Mouse (Mus musculus) hindbrain, embryonic 16.5 days (tissue): ENCODE measurements around the gene Fam228b. TPM values are rescaled to one million over a fixed set of nuclear protein-coding genes. Genes with fewer than 3 reads are reported as not detected.
A peak's percentile ranks its signal among the peaks of the same experiment; 100 is the strongest.
"Not testable (repeated sequence)": the region's sequence is repeated elsewhere in the genome, so short reads cannot be mapped to it uniquely, and the experiment has no call there.

Experiments used
- ATAC-seq: fragments of 200-750 bp; cut with Nextera tagmentation; 2 replicates; pipeline ENCODE4 v1.8.0; 2017; ENCODE audit warnings: moderate TSS enrichment, moderate library complexity
- H3K27ac ChIP-seq: fragments of 300-500 bp; sonication (generic); 2 replicates; pipeline ENCODE4 v1.5.1; 2014; ENCODE audit warnings: low read depth, mild to moderate bottlenecking, control low read depth, low read length, moderate library complexity
- H3K27me3 ChIP-seq: fragments of 300-500 bp; sonication (generic); replicated peaks from 2 replicates; pipeline ENCODE4 v1.6.1; 2014; ENCODE audit warnings: low read length; ENCODE audit not compliant: control insufficient read depth, insufficient read depth
- H3K36me3 ChIP-seq: fragments of 300-500 bp; sonication (generic); 2 replicates; pipeline ENCODE4 v1.6.1; 2014; ENCODE audit warnings: mild to moderate bottlenecking, low read length, moderate library complexity, mixed read lengths; ENCODE audit not compliant: control insufficient read depth, insufficient read depth
- H3K4me1 ChIP-seq: fragments of 300-500 bp; sonication (generic); 2 replicates; pipeline ENCODE4 v1.6.1; 2014; ENCODE audit warnings: low read depth, low read length; ENCODE audit not compliant: control insufficient read depth, insufficient read depth
- H3K4me2 ChIP-seq: fragments of 300-500 bp; sonication (generic); 2 replicates; pipeline ENCODE4 v1.6.1; 2014; ENCODE audit warnings: mild to moderate bottlenecking, low read length, control low read depth, moderate library complexity
- H3K4me3 ChIP-seq: fragments of 300-500 bp; sonication (generic); 2 replicates; pipeline ENCODE4 v1.5.1; 2014; ENCODE audit warnings: mild to moderate bottlenecking, low read length, control low read depth, moderate library complexity
- H3K9ac ChIP-seq: fragments of 300-500 bp; sonication (generic); 2 replicates; pipeline ENCODE4 v1.6.1; 2014; ENCODE audit warnings: low read depth, mild to moderate bottlenecking, control low read depth, low read length, moderate library complexity
- H3K9me3 ChIP-seq: fragments of 300-500 bp; sonication (generic); 2 replicates; pipeline ENCODE4 v1.6.1; 2014; ENCODE audit warnings: mild to moderate bottlenecking, low read length, moderate library complexity; ENCODE audit not compliant: control insufficient read depth
- WGBS: fragments of 180-500 bp; shearing (Covaris S2); extraction: QIAGEN DNeasy Blood & Tissue Kit; methylation state at CpG from one replicate; pipeline ENCODE4 v1.1.7; 2014; 5-methylcytosine and 5-hydroxymethylcytosine counted together
- polyA plus RNA-seq: library from polyadenylated mRNA; unstranded; fragments of >200 nt; fragmentation: Nextera tagmentation; extraction: Ambion mirVana; gene quantifications from 2 replicates; pipeline ENCODE4 v1.2.1, GENCODE M21; 2015

Fam228b gene
- polyA plus RNA-seq, 1 experiment from 2014 or later = 6.6 TPM

- Histone ChIP-seq H3K9me3 (no peaks in the 10 kb centered on the region), H3K27ac (no peak overlapping the region), H3K36me3 (peaks cover 25% of the 10 kb centered on the region), H3K9ac (no peak overlapping the region), H3K4me1 (no peaks in the 10 kb centered on the region), H3K4me2 (no peak overlapping the region), H3K4me3 (no peak overlapping the region), H3K27me3 (no peaks in the 10 kb centered on the region)
- ATAC-seq = 0 out of 2 replicates have a peak, but pooled peaks have one; percentile 34
- 86% methylated on average over 4 of the region's 4 CpGs for WGBS
These were observed 60.8 kb downstream of the Fam228b start for GRCm38 (mm10) chr12:4708296-4708695.

GRCm38 (mm10) chr12:4707488-4708017 is 61.5 kb downstream of the Fam228b start:
- H3K4me3 ChIP-seq = no peak overlapping the region
- no peaks in the 10 kb centered on the region for H3K4me1 ChIP-seq
- no peak for ATAC-seq
- H3K27me3 ChIP-seq = no peaks in the 10 kb centered on the region
- peaks cover 25% of the 10 kb centered on the region for H3K36me3 ChIP-seq
- H3K9ac ChIP-seq = no peak overlapping the region
- H3K27ac ChIP-seq = no peak overlapping the region
- H3K9me3 ChIP-seq = no peaks in the 10 kb centered on the region
- H3K4me2 ChIP-seq = no peak overlapping the region
- WGBS = 94% methylated on average over 14 of the region's 14 CpGs

- Histone ChIP-seq H3K4me1 (no peaks in the 10 kb centered on the region), H3K27ac (no peak overlapping the region), H3K9me3 (no peaks in the 10 kb centered on the region), H3K4me2 (no peak overlapping the region), H3K4me3 (no peak overlapping the region), H3K9ac (no peak overlapping the region), H3K27me3 (no peaks in the 10 kb centered on the region), H3K36me3 (peaks cover 25% of the 10 kb centered on the region)
- 93% methylated on average over 10 of the region's 10 CpGs for WGBS
- ATAC-seq = no peak
These were observed 62.2 kb downstream of the Fam228b start for GRCm38 (mm10) chr12:4706901-4707300.

GRCm38 (mm10) chr12:4706175-4706574 is 62.9 kb downstream of the Fam228b start:
- WGBS = 91% methylated on average over 5 of the region's 5 CpGs
- Histone ChIP-seq H3K36me3 (peaks cover 30% of the 10 kb centered on the region), H3K4me1 (no peaks in the 10 kb centered on the region)

GRCm38 (mm10) chr12:4705626-4706025 is 63.4 kb downstream of the Fam228b start:
- not testable (repeated sequence) for H3K9ac ChIP-seq, H3K4me2 ChIP-seq, H3K27ac ChIP-seq, H3K4me1 ChIP-seq, H3K9me3 ChIP-seq, ATAC-seq, H3K4me3 ChIP-seq, H3K27me3 ChIP-seq
- H3K36me3 ChIP-seq = peaks cover 30% of the 10 kb centered on the region
- 81% methylated on average over 6 of the region's 6 CpGs for WGBS

More at GRCm38 (mm10) chr12:4706175-4706574, 62.9 kb downstream of the Fam228b start:
- Histone ChIP-seq H3K4me2 (no peak overlapping the region), H3K9me3 (no peaks in the 10 kb centered on the region), H3K27me3 (no peaks in the 10 kb centered on the region), H3K4me3 (no peak overlapping the region), H3K9ac (no peak overlapping the region), H3K27ac (no peak overlapping the region)
- no peak for ATAC-seq

- Histone ChIP-seq H3K27me3 (no peaks in the 10 kb centered on the region), H3K9ac (no peak overlapping the region), H3K4me1 (no peaks in the 10 kb centered on the region), H3K27ac (no peak overlapping the region), H3K9me3 (no peaks in the 10 kb centered on the region), H3K36me3 (peaks cover 3% of the 10 kb centered on the region; the same call in 1 of the 2 replicates), H3K4me3 (no peak overlapping the region), H3K4me2 (no peak overlapping the region)
- ATAC-seq = no peak
- 85% methylated on average over 1 of the region's 1 CpGs for WGBS
These were observed 74.5 kb downstream of the Fam228b start for GRCm38 (mm10) chr12:4694534-4694933.

GRCm38 (mm10) chr12:4691193-4691592 is 77.9 kb downstream of the Fam228b start:
- Histone ChIP-seq H3K4me1 (no peaks in the 10 kb centered on the region), H3K36me3 (peaks cover 4% of the 10 kb centered on the region), H3K9me3 (no peaks in the 10 kb centered on the region), H3K4me2 (no peak overlapping the region), H3K27me3 (no peaks in the 10 kb centered on the region), H3K4me3 (no peak overlapping the region), H3K27ac (no peak overlapping the region), H3K9ac (no peak overlapping the region)
- WGBS = 79% methylated on average over 3 of the region's 3 CpGs
- no peak for ATAC-seq

Other genes starting within 250 kb of the Fam228b start
- gene Itsn2, start 176.6 kb downstream of the Fam228b start, polyA plus RNA-seq = 22.0 and 24.4 TPM in 2 replicates
- gene Gm3625, start 176.3 kb downstream of the Fam228b start, polyA plus RNA-seq = not detected in 2 replicates
- gene Fam228a, start 30.8 kb downstream of the Fam228b start, polyA plus RNA-seq = 0.77 and 1.1 TPM in 2 replicates
- 14.2 and 15.5 TPM in 2 replicates for gene Pfn4, start 245 bp downstream of the Fam228b start, polyA plus RNA-seq
- gene Sf3b6, start 48.3 kb upstream of the Fam228b start, polyA plus RNA-seq = 163 and 189 TPM in 2 replicates
- 64.0 and 80.0 TPM in 2 replicates for gene Fkbp1b, start 72.3 kb upstream of the Fam228b start, polyA plus RNA-seq
- gene Wdcp, start 74.0 kb upstream of the Fam228b start, polyA plus RNA-seq = 12.4 and 14.6 TPM in 2 replicates
- gene Mfsd2b, start 105.1 kb upstream of the Fam228b start, polyA plus RNA-seq = 2.5 and 2.6 TPM in 2 replicates
- 43.1 and 47.5 TPM in 2 replicates for gene Ubxn2a, start 138.4 kb upstream of the Fam228b start, polyA plus RNA-seq
- gene Atad2b, start 148.1 kb upstream of the Fam228b start, polyA plus RNA-seq = 5.9 and 6.7 TPM in 2 replicates